Mouse (Mus musculus) bone marrow, adult 2 months (tissue): ENCODE measurements around the gene Klf16.

Source experiments
- CTCF ChIP-seq: fragments of 200-500 bp; IDR thresholded peaks from 2 replicates; pipeline ENCODE4 v1.5.1; 2011; ENCODE audit warnings: low read length, control low read depth; ENCODE audit not compliant: control insufficient read depth, insufficient read depth
- POLR2A ChIP-seq: fragments of 200-500 bp; IDR thresholded peaks from 2 replicates; pipeline ENCODE4 v1.6.1; 2011; ENCODE audit warnings: low read depth, mild to moderate bottlenecking, control low read depth, low read length, borderline replicate concordance; ENCODE audit not compliant: control insufficient read depth

DNA sequence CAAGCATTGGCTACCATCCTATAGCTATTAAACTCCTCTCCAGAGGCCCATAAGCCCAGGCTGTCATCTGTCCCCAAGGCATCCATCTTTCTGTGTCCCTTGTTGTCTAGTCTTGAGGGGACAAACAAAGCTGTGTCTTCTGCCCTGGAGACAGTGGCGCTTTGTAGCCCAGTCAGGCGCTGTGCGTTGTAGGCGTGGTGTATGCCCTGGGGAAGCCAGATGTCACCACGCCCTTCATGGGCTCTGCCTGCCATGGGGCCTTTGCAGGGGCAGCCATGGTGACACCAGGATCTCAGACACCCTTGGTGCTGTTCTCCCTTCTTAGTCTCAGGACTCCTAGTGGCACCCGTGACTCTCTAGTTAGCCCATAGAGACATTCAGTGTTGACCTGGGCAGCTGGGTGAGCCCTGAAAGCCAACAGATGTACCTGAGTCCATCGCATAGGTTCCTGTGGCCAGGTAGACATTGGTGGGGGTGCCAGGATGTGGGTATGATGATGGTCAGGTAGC is 26.9 kb upstream of the Klf16 start:
- TF ChIP-seq POLR2A (peak; percentile 19; the same call in 1 of the 2 replicates), CTCF (no peak)
